Mouse (Mus musculus): Measurements from ENCODE around the gene Kif11. TPM values are rescaled to one million over a fixed set of nuclear protein-coding genes. Genes with fewer than 3 reads are reported as not detected.

Gene Kif11
- total RNA-seq, 2 experiments from 2014 or later = 0.18 to 0.19 TPM

DNA sequence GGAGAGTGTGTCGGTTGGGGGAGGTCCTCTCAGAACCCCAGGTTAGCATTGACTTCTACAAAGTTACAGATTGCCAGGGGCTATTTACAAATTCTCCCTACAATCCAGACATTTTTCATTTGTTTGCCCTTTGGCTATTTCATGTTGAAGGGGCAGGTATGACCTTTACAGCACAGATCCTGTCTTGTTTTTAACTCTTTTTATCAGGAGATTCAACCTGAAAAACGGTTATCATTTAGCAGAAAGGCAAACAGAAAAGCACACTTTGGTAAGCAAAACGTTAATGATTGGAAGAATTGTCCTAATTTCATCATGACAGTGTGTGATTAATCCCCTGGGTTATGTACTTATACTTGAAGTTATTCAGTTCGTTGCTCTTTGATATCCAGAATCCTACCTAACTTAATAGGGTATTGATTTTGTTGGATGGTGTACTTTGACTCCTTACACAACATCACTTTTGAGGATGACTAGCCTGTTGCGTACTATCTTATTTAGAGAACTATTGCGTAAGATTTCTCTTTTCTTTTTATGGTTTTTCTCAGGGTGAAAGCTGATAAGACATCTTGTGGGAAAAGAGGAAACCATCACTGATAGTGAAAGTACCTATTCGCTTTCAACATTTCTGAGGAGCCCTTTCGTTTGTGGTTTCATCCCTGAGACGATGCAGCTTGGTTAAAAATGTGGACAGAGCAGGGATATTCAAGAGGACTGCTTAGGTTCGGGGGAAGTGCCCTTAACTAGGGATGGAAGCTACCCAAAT, 66.5 kb downstream of the Kif11 start:
- no peak for DNase-seq (ENCODE audit: low spot score)

GRCm38 (mm10) chr19:37443631-37444140, 67.5 kb downstream of the Kif11 start:
- DNase-seq (ENCODE audit: low spot score) = no peak

DNA sequence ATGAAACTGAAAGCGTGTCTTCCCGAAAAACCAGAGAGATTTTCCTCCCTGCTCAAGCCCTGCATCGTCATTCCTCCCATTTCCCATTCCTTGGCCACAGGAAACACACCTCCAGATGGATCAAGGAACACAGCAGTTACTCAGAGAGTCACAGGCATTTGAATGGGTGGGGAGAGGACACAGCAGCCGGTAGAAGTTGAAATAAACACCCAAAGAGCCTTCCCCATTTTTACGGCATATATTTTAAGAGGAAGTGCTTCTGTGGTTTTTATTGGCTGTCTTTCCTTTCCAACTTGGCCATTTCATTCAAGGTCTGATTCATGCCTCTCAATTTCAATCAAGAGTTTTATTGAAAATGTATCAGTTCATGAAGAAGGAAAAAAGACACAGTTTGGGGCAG, 72.0 kb downstream of the Kif11 start:
- no peak for DNase-seq (ENCODE audit: low spot score)

GRCm38 (mm10) chr19:37449246-37449645, 73.0 kb downstream of the Kif11 start:
- DNase-seq (ENCODE audit: low spot score) = no peak

DNA sequence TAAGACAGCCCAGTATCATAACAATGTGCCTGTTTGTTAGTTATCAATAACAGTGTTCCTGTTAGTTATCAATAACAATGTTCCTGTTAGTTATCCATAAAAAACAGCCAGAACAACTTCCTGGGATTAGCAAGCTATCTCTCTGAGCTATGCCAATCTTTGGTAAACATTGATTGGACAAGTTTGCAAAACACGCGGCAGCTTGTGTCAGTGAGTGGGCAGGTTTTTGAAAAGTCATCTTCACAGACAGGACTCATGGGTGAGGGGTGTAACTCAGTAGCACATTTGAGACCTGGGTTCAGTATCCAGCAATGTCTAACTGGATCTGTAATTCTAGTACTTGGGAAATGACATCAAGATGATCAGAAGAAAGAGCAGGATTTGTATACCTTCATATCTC, 79.3 kb downstream of the Kif11 start:
- DNase-seq (ENCODE audit: low spot score) = no peak

GRCm38 (mm10) chr19:37455961-37456360, 79.8 kb downstream of the Kif11 start:
- no peak for DNase-seq (ENCODE audit: low spot score)

- DNase-seq (ENCODE audit: low spot score) = no peak
Measured at GRCm38 (mm10) chr19:37458013-37458412, 81.8 kb downstream of the Kif11 start.

GRCm38 (mm10) chr19:37466403-37466802, 90.2 kb downstream of the Kif11 start:
- no peak for DNase-seq (ENCODE audit: low spot score)

- no peak for DNase-seq (ENCODE audit: low spot score)
Measured at GRCm38 (mm10) chr19:37466978-37467377, 90.8 kb downstream of the Kif11 start.

DNA sequence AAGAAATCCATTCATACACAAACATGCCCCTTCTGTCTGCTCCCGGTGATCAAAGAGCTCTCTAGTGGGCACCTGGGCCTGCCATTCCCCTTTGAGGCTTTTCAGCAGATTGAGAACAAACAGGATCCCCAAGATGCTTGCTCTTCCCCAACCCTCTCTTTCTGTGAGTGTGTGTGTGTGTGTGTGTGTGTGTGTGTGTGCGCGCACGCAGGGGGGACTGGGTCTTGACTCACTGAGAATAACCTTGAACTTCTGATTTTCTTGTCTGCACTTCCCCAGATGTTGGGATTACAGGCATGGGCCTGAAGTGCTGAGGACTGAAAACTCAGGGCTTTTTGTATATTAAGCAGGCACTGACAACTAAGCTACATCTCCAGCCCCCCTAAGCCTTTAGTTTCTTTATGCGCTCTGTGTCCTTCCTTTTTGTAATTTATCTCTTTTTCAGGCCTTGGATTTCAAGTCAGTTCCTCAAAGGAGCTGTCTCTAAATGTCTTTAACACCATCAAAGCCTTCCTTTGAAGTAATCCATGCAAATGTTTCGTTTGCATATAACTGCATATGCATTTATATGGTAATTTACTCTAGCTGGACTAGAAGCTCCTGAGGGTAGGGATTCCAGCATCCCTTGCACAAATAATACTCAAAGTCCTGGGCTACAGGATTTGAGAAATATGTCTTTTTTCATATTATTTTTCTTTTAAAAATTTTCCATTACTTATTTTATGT, 92.8 kb downstream of the Kif11 start:
- DNase-seq (ENCODE audit: low spot score) = no peak

Other genes with a start within 250 kb of the Kif11 start
- 10 to 100 TPM; 74.3 to 83.1 TPM for gene March5, start 168.9 kb upstream of the Kif11 start, total RNA-seq (2021)
- 10 to 100 TPM; 59.2 to 64.4 TPM for gene Cpeb3, start 167.8 kb upstream of the Kif11 start, total RNA-seq (2021)
- 100 to 1,000 TPM; 106 to 173 TPM for gene Ide, start 38.6 kb upstream of the Kif11 start, total RNA-seq (2021)
- under 1 TPM; 0.21 to 0.78 TPM for gene Hhex, start 58.4 kb downstream of the Kif11 start, total RNA-seq (2021)
- 10 to 100 TPM; 55.6 to 59.9 TPM for gene Exoc6, start 174.0 kb downstream of the Kif11 start, total RNA-seq (2021)

All from gastrocnemius, adult 18-20 months (tissue).